Mouse (Mus musculus): Measurements from ENCODE around the gene Otc.

DNA sequence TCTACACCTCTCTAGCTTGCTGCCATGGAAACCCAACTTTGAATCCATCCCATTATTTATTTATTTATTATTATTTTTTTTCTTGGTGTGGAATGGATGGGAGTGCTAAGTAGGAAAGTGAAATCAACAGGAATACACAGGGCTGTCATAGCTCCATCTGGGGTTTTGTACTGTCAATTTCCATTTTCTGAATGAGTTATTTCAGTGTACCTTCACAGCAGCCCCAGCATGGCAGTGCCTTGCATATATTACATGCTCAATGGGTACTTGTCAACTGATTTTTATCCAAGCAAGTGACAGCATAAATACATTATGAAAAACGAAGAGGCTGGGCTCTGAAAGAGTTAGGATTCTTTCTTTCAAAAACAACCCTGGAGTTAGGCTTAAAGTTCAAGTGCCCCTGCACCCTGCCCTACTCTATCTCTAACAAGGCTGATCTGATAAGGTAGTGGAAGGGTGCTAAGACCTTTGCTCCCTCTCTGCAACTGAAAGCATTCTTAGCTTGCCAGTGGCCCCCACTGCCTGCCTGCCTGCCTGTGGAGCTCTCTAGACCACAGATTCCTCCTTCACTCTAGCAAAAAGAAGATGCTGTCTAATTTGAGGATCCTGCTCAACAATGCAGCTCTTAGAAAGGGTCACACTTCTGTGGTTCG, at the start of gene Otc:
- TF ChIP-seq CTCF (IDR thresholded peaks at IDR 0.05; ENCODE audit: low read depth, low read length) (no peak), POLR2A (IDR thresholded peaks at IDR 0.05; ENCODE audit: borderline replicate concordance, low read depth, low read length) (no peak)
